Mouse (Mus musculus): ENCODE results near the gene Cyp3a11.

DNA sequence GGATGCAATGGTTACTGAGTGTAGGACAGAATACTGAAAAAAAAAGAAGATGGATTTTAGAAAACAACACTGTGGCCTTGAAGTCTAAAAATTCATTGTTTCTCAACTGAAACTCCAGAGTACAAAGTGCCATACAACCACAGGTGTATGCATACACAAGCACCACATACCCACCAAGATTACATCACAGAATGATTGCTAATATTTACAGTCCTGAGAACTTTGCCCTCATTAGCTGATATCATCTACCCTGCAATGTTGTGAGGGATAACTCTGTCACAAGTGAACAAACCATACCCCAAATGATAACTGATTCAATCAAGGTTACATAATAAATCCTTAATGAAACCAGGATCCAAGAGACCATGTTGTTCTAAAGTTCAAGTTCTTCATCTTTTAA lies 1.4 kb upstream of the Cyp3a11 start:
- TF ChIP-seq EP300 (IDR thresholded peaks at IDR 0.05; ENCODE audit: low read depth) (peak; percentile 84), CTCF (IDR thresholded peaks at IDR 0.05; ENCODE audit: low read depth) (no peak)
